Mouse (Mus musculus) E14TG2a.4 (cell line): ENCODE data around the gene Dmd.

ENCODE experiments used
- H3K27me3 ChIP-seq: 2 replicates; pipeline ENCODE4 v1.6.1; 2014; ENCODE audit warnings: low read length, control low read depth; ENCODE audit not compliant: insufficient read depth
- H3K36me3 ChIP-seq: 2 replicates; pipeline ENCODE4 v1.6.1; 2014; ENCODE audit warnings: low read length, control low read depth; ENCODE audit not compliant: insufficient read depth
- H3K4me1 ChIP-seq: replicated peaks from 2 replicates; pipeline ENCODE4 v1.6.1; 2014; ENCODE audit warnings: low read depth, low read length, control low read depth
- H3K4me3 ChIP-seq: replicated peaks from 2 replicates; pipeline ENCODE4 v1.5.1; 2014; ENCODE audit warnings: mild to moderate bottlenecking, low read length
- H3K9me3 ChIP-seq: 2 replicates; pipeline ENCODE4 v1.6.1; 2014; ENCODE audit warnings: low read length, control low read depth
- CTCF ChIP-seq: conservative IDR thresholded peaks from 2 replicates; pipeline ENCODE4 v1.5.1; 2014; ENCODE audit warnings: low read length
- NANOG ChIP-seq: IDR thresholded peaks from 2 replicates; pipeline ENCODE4 v1.6.1; 2014; ENCODE audit warnings: borderline replicate concordance, low read length, mixed read lengths
- POU5F1 ChIP-seq: IDR thresholded peaks from 2 replicates; pipeline ENCODE4 v1.6.1; 2014; ENCODE audit warnings: low read length, borderline replicate concordance

The Dmd gene

DNA sequence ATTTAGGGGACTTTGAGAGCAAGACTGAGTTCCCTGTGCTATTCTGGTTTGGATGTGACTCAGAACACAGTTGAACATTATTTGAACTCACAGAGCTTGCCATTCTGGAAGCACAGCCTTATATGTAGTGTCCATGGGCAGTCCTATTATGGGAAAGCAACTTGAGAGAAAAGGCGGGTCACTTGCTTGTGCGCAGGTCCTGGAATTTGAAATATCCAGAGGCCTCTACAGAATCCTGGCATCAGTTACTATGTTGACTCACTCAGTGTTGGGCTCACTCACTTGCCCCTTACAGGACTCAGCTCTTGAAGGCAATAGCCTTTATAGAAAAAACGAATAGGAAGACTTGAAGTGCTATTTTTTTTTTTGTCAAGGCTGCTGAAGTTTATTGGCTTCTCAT lies at the start of gene Dmd:
Gene Dmd (plus strand): TSS at position 241 of the 400 bp plus-strand sequence.
- Histone ChIP-seq H3K27me3 (no peaks in the 10 kb centered on the region), H3K4me1 (no peaks in the 10 kb centered on the region), H3K36me3 (no peaks in the 10 kb centered on the region)

DNA sequence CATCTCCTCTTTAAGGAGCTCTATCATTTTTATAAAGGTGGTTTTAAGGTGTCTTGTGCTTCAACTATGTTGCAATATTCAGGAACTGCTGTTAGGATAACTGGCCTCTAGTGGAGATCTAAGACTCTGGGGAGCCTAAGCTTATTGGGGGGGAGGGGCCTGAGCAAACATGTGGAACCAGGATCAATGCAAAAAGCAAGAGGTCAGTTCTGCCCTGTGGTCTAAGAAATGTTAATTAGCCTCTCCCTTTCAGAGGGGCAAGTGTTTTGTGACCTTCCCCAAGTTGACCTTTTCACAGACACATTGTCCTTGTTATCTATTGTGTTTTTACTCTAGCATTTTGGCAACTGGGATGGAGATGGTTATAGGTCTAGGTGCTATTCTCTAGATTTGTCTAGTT lies 47.2 kb upstream of the Dmd start:
- TF ChIP-seq NANOG (no peak), CTCF (no peak), POU5F1 (no peak)
- Histone ChIP-seq H3K4me1 (peaks cover 14% of the 10 kb centered on the region), H3K27me3 (no peaks in the 10 kb centered on the region), H3K36me3 (no peaks in the 10 kb centered on the region), H3K9me3 (peaks cover 13% of the 10 kb centered on the region), H3K4me3 (no peak overlapping the region)

More for the DNA sequence above, at the start of gene Dmd:
- Histone ChIP-seq H3K4me3 (no peak within 1 kb of the TSS), H3K9me3 (no peaks in the 10 kb centered on the region)
- no peak for TF ChIP-seq CTCF
- no peak for TF ChIP-seq POU5F1
- no peak for TF ChIP-seq NANOG

DNA sequence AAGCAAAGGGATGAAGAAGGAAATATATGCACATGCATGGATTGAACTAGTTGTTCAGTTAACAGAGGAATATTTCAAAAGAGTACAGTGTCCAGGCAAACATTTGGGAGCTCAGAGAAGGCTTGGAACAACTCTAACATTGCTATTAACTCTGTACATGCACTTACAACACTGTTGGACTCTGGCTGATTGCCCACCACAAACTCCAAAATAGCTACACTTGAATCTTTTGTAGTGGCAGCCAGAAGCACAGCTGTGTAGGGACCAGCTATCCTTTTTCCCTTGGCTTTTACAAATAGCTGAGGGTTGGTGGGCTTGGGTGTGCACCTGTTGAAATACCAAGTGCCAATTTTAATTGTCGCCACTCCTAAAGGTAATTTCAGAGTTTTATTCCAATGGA lies 39.0 kb downstream of the Dmd start:
- no peaks in the 10 kb centered on the region for H3K9me3 ChIP-seq
- no peaks in the 10 kb centered on the region for H3K4me1 ChIP-seq
- H3K4me3 ChIP-seq, result no peak overlapping the region
- TF ChIP-seq POU5F1 (no peak), NANOG (no peak), CTCF (no peak)
- no peaks in the 10 kb centered on the region for H3K27me3 ChIP-seq
- H3K36me3 ChIP-seq, result no peaks in the 10 kb centered on the region

DNA sequence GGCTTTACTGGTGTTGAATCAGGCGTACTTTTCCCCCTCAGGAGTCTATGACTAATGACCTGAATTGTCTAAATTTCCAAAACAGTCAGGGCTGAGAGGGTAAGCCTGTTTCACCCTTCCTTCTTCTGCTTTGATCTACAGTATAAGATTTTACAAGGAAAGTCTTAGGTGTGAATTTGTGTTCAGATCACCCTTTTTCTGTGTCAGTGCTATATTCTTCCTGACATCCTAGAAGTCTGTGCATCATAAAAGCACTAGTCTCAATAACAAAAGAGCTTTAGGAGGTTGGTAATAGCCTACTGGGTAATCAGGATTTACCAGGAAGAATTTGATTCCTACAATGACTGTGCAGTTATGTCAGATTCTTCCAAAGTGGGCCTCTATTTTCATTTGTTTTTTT lies 101.5 kb downstream of the Dmd start:
- Histone ChIP-seq H3K36me3 (no peaks in the 10 kb centered on the region), H3K4me3 (no peak overlapping the region), H3K4me1 (no peaks in the 10 kb centered on the region; the same call in 1 of the 2 replicates)

DNA sequence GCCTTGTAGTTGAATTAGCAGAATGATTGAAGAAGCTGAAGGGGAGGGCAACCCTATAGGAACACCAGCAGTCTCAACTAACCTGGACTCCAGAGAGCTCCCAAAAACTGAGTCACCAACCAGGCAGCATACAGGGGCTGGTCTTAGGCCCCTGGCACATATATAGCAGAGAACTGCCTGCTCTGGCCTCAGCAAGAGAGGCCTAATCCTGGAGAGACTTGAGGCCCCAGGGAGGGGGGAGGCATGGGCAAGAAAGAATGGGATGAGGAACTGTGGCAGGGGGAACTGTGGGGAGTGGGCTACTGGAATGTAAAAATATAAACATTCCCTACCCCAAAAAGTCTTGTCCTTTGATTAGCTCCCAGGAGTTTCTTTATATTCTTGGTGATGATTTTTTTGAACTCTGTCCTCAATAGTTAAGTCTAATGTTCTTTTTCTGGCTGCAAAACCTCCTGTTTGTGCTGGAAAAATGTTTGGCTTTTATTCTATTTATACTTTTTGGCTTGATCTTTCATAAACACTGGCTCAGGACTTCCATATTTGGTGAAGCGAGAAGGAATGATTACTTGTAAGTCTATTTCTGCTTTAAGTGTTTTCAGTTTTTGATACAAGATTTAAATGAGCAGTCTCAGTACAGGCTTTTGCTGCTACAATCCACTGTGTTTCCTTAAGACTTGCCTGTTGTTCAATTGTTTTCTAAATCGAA lies 167.7 kb downstream of the Dmd start:
- H3K27me3 ChIP-seq, result no peaks in the 10 kb centered on the region
- TF ChIP-seq POU5F1 (no peak), NANOG (no peak), CTCF (no peak)
- H3K9me3 ChIP-seq, result no peaks in the 10 kb centered on the region
- no peaks in the 10 kb centered on the region for H3K4me1 ChIP-seq
- H3K4me3 ChIP-seq, result no peak overlapping the region
- no peaks in the 10 kb centered on the region for H3K36me3 ChIP-seq

More for the DNA sequence above, 101.5 kb downstream of the Dmd start:
- no peaks in the 10 kb centered on the region for H3K27me3 ChIP-seq
- H3K9me3 ChIP-seq, result no peaks in the 10 kb centered on the region
- peak; percentile 52; the same call in 1 of the 2 replicates for TF ChIP-seq NANOG
- peak; percentile 28; the same call in 1 of the 2 replicates for TF ChIP-seq POU5F1
- TF ChIP-seq CTCF, result no peak

DNA sequence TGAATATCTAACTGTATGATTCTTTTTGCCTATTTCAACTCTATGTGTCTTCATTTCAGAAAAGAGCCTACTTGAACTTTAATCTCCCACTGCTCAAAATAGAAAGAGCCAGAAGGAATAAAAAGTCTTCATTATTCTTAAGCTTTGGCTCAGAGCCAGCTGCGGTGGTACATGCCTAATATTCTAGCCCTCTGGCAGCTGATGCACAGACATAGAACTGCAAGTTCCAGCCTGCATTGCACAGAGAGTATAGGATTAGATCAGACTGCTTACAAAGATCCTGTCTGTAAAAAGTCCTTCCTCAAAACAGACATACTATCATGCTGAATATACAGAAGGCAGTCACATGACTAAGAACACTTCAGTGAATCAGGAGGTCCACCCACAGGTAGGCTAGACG lies 168.5 kb downstream of the Dmd start:
- no peak overlapping the region for H3K4me3 ChIP-seq
- TF ChIP-seq CTCF (no peak), POU5F1 (no peak), NANOG (no peak)
- H3K36me3 ChIP-seq, result no peaks in the 10 kb centered on the region
- H3K4me1 ChIP-seq, result no peaks in the 10 kb centered on the region
- H3K27me3 ChIP-seq, result no peaks in the 10 kb centered on the region
- H3K9me3 ChIP-seq, result no peaks in the 10 kb centered on the region

DNA sequence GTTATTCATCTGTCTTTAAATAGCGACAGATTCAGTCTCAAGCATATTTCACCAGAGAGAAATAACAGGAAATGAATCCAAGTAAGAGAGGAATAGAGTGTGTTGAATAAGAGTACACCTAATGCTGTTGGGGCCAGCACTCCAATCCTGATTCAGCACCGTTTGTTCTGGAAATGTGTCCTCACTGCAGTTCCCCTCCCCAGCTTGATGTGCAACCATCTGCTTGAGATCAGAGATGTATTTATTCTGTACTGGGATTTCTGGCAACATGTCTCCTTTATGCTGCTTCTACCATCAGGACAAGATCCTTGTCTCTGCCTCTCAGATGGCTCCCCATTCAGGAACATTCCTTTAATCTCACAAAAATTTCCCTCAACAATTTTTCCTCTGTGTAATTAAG lies 271.9 kb downstream of the Dmd start:
- Histone ChIP-seq H3K4me1 (no peaks in the 10 kb centered on the region), H3K4me3 (no peak overlapping the region), H3K36me3 (no peaks in the 10 kb centered on the region), H3K27me3 (no peaks in the 10 kb centered on the region), H3K9me3 (no peaks in the 10 kb centered on the region)
- TF ChIP-seq NANOG (no peak), CTCF (no peak), POU5F1 (no peak)

DNA sequence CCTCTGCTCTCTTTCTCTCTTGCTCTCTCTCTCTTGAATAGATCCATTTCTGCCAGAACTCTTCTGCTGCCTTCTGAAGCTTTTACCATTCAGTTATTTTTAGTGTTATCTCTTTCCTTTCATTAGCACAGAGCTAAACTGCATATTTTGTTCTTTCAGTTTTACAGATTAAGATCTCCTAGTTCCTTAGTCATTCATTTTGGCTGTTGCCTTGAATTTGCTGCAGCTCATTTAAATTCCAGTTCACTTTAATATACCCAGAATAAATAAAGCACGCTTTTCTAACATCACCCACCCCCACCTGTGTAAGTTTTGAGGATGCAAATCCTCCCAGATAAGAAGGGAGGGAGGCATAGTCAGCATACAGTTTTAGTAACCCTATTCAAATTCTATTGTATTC lies 272.4 kb downstream of the Dmd start:
- H3K27me3 ChIP-seq, result no peaks in the 10 kb centered on the region
- H3K4me3 ChIP-seq, result no peak overlapping the region
- no peaks in the 10 kb centered on the region for H3K4me1 ChIP-seq
- no peaks in the 10 kb centered on the region for H3K36me3 ChIP-seq
- no peaks in the 10 kb centered on the region for H3K9me3 ChIP-seq
- TF ChIP-seq POU5F1 (no peak), NANOG (no peak), CTCF (no peak)

DNA sequence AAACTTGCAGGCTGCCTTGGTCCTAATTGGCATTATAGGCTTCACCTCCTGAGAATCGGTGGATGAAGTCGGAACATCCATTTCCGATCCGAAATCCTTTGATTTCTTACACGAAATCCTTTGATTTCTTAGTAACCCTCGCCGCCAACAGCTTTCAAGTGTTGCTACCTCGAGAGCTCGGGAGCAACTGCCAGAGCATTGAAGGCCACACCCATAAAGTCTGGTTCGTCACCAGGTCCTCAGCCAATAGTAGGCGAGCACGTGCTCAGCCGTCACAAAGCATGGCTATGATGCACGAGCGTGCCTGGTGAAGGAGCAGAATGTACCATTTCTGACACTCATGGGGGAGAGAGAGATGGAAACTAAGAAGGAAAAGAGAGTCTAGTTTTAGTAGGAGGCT lies 538.9 kb downstream of the Dmd start, which contains the start of gene Tsga8:
Gene Tsga8 (minus strand): TSS at position 327 of the 400 bp plus-strand sequence.
- H3K9me3 ChIP-seq, result no peaks in the 10 kb centered on the region
- H3K4me1 ChIP-seq, result no peaks in the 10 kb centered on the region
- H3K36me3 ChIP-seq, result no peaks in the 10 kb centered on the region
- H3K27me3 ChIP-seq, result peaks cover 3% of the 10 kb centered on the region; the same call in 1 of the 2 replicates
- TF ChIP-seq CTCF (no peak), NANOG (no peak), POU5F1 (no peak)
- H3K4me3 ChIP-seq, result no peak within 1 kb of the TSS
